Mouse (Mus musculus) liver, postnatal 0 days (tissue): ENCODE data around the gene Arhgap22.

Experiments
- CTCF ChIP-seq: sonication (generic); IDR thresholded peaks from 2 replicates; pipeline ENCODE4 v1.5.1; 2016; ENCODE audit warnings: antibody characterized with exemption, low read depth
- EP300 ChIP-seq: IDR thresholded peaks from 2 replicates; pipeline ENCODE4 v1.6.1; 2016; ENCODE audit warnings: antibody characterized with exemption, low read depth, mild to moderate bottlenecking

- TF ChIP-seq CTCF (no peak), EP300 (no peak)
Measured at GRCm38 (mm10) chr14:33400019-33400418, 186.2 kb downstream of the Arhgap22 start.
